Mouse (Mus musculus): ENCODE measurements around the gene Elf5.

Gene Elf5

GRCm38 (mm10) chr2:103476180-103476579 lies 64.7 kb downstream of the Elf5 start:
- no peak for DNase-seq (ENCODE audit: low read depth, low spot score)

- no peak for DNase-seq (ENCODE audit: low read depth, low spot score)
These were observed 65.2 kb downstream of the Elf5 start for GRCm38 (mm10) chr2:103476657-103477056.

- DNase-seq (ENCODE audit: low read depth, low spot score), result no peak
These were observed 66.0 kb downstream of the Elf5 start for GRCm38 (mm10) chr2:103477456-103477855.

GRCm38 (mm10) chr2:103478326-103478725 lies 66.8 kb downstream of the Elf5 start:
- no peak for DNase-seq (ENCODE audit: low read depth, low spot score)

- no peak for DNase-seq (ENCODE audit: low read depth, low spot score)
These were observed 68.8 kb downstream of the Elf5 start for GRCm38 (mm10) chr2:103480240-103480639.

GRCm38 (mm10) chr2:103480871-103481270 lies 69.4 kb downstream of the Elf5 start:
- DNase-seq (ENCODE audit: low read depth, low spot score), result no peak

- no peak for DNase-seq (ENCODE audit: low read depth, low spot score)
These were observed 70.1 kb downstream of the Elf5 start for GRCm38 (mm10) chr2:103481314-103482231.

- DNase-seq (ENCODE audit: low read depth, low spot score), result no peak
These were observed 71.9 kb downstream of the Elf5 start for GRCm38 (mm10) chr2:103483289-103483985.

GRCm38 (mm10) chr2:103483986-103484520 lies 72.6 kb downstream of the Elf5 start:
- no peak for DNase-seq (ENCODE audit: low read depth, low spot score)

- peak; percentile 73 for DNase-seq (ENCODE audit: low read depth, low spot score)
These were observed 73.3 kb downstream of the Elf5 start, which contains the start of gene Cat for GRCm38 (mm10) chr2:103484617-103485401. Gene Cat (minus strand): TSS chr2:103485160.

- DNase-seq (ENCODE audit: low read depth, low spot score), result no peak
These were observed 81.0 kb downstream of the Elf5 start for GRCm38 (mm10) chr2:103492526-103492925.

GRCm38 (mm10) chr2:103493827-103494226 lies 82.3 kb downstream of the Elf5 start:
- no peak for DNase-seq (ENCODE audit: low read depth, low spot score)

- DNase-seq (ENCODE audit: low read depth, low spot score), result no peak
These were observed 84.3 kb downstream of the Elf5 start for GRCm38 (mm10) chr2:103495633-103496418.
